Mouse (Mus musculus) C2C12 (cell line): ENCODE data around the gene Tap2.

Source experiments
- CEBPB ChIP-seq: IDR thresholded peaks from one replicate; pipeline ENCODE4 v1.6.1; 2011; ENCODE audit warnings: low read depth, mild to moderate bottlenecking, control low read depth, moderate library complexity
- CTCF ChIP-seq: IDR thresholded peaks from one replicate; pipeline ENCODE4 v1.5.1; 2011; ENCODE audit not compliant: control insufficient read depth, insufficient read depth, insufficient read length
- FOSL1 ChIP-seq: IDR thresholded peaks from one replicate; pipeline ENCODE4 v1.8.0; 2011; ENCODE audit warnings: mild to moderate bottlenecking, low read length; ENCODE audit not compliant: poor library complexity, insufficient read depth, severe bottlenecking
- MAX ChIP-seq: IDR thresholded peaks from one replicate; pipeline ENCODE4 v1.6.1; 2011; ENCODE audit warnings: mild to moderate bottlenecking, control low read depth
- MYOD1 ChIP-seq: IDR thresholded peaks from one replicate; pipeline ENCODE4 v1.6.1; 2011; ENCODE audit warnings: low read depth; ENCODE audit not compliant: control insufficient read depth, insufficient read length
- MYOG ChIP-seq: IDR thresholded peaks from one replicate; pipeline ENCODE4 v1.6.1; 2011; ENCODE audit not compliant: control insufficient read depth, insufficient read length; ENCODE audit errors: extremely low read depth
- USF1 ChIP-seq: IDR thresholded peaks from one replicate; pipeline ENCODE4 v1.6.1; 2011; ENCODE audit warnings: low read depth, mild to moderate bottlenecking, control low read depth, moderate library complexity

DNA sequence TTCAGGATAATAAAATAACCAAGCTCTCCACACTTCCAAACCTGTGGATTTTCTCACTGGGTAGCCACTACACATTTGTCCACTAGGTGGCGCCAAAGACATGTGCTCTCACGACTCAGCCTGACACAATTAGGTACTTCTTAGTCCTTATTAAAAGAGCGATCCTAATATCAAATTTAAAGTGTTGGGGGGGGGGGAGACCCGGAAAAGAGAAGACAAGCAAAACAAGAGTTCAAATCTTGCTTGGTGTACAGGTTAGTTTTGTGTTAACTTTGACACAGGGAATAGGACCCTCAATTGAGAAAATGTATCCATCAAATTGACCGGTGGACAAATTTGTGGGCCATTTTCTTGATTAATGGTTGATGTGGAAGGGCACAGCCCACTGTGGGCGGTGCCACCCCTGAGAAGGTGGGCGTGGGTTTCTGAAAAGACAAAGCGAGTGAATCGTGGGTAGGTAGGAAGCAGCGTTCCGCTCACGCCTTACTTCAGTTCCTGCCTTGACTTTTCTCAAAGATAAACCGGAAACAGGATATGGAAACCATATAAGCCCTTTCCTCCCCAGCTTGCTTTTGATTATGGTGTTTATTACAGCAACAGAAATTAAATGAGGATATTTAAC, 32.3 kb upstream of the Tap2 start:
- TF ChIP-seq MAX (no peak), CTCF (no peak), USF1 (no peak), CEBPB (no peak), MYOD1 (no peak), FOSL1 (no peak), MYOG (no peak)
